Comparison of ENCODE assay signal across 18 mouse cellular contexts in genomic region chr9:66311458-66311857, GRCm38 (mm10). TPM values are rescaled to one million over a fixed set of nuclear protein-coding genes. Genes with fewer than 3 reads are reported as not detected.
A peak's percentile ranks its signal among the peaks of the same experiment; 100 is the strongest.
DNase-seq lines count a peak whose midpoint lies in the region; ATAC-seq and TF ChIP-seq lines count a peak whose summit lies in the region.
"Had no signal": no experiment of that assay in that cellular context is flagged by ENCODE, and none has a peak within 500 bp of the region (broad histone marks: within the 10 kb centered on the region; RNA-seq: fewer than 3 reads in every experiment).

No protein-coding gene starts in this region.

- no peak overlapping the region for H3K9ac ChIP-seq in heart, adult 2 months (ENCODE audit: low read depth, low read length)
- no peak overlapping the region for H3K9ac ChIP-seq in heart, embryonic 12.5 days
- H3K9ac ChIP-seq: forebrain, embryonic 12.5 days; heart, embryonic 15.5 days; hindbrain, embryonic 14.5 days; limb, embryonic 15.5 days had no signal

- TF ChIP-seq CTCF in heart, adult 2 months (IDR thresholded peaks at IDR 0.05): no peak
- no peak for TF ChIP-seq CTCF in layer of hippocampus, adult 2 months (conservative IDR thresholded peaks at IDR 0.05)
- no peak for TF ChIP-seq CTCF in small intestine, adult 2 months (IDR thresholded peaks at IDR 0.05; ENCODE audit: extremely low read depth, insufficient read length, insufficient replicate concordance, low read depth, low read length)

- H3K79me2 ChIP-seq in heart, adult 2 months (replicated peaks; ENCODE audit: control insufficient read depth, insufficient read depth, low read length): no peaks in the 10 kb centered on the region

- WGBS in heart, adult 2 months: 32% methylated on average over 3 of the region's 3 CpGs
- 34% methylated on average over 3 of the region's 3 CpGs for WGBS in heart, embryonic 12.5 days
- 21% methylated on average over 3 of the region's 3 CpGs for WGBS in small intestine, adult 2 months

- H3K36me3 ChIP-seq in heart, adult 2 months (ENCODE audit: control insufficient read depth, insufficient read depth, low read length): no peaks in the 10 kb centered on the region; the same call in 1 of the 2 replicates
- no peaks in the 10 kb centered on the region for H3K36me3 ChIP-seq in heart, embryonic 12.5 days
- H3K36me3 ChIP-seq in small intestine, adult 2 months (ENCODE audit: control insufficient read depth, insufficient read depth, low read length): no peaks in the 10 kb centered on the region
- H3K36me3 ChIP-seq: forebrain, embryonic 12.5 days; heart, embryonic 15.5 days; limb, embryonic 15.5 days had no signal

- DNase-seq in heart, adult 2 months: peak; percentile 44 to 53
- DNase-seq in layer of hippocampus, adult 2 months (ENCODE audit: low spot score in 2 of 2): no peak
- no peak for DNase-seq in layer of hippocampus, adult 18-20 months (ENCODE audit: low spot score in 2 of 2)
- peak; percentile 14 for DNase-seq in heart, postnatal 25 days (ENCODE audit: low spot score)
- DNase-seq in testis, postnatal 14 days (ENCODE audit: low spot score): no peak
- DNase-seq: cerebellum, adult 18-20 months; gastrocnemius, postnatal 14 days; retina, postnatal 1 day; right cerebral cortex, postnatal 4 days; thymus, postnatal 4 days had no signal

- H3K4me3 ChIP-seq in heart, adult 2 months: no peak overlapping the region
- H3K4me3 ChIP-seq in heart, embryonic 12.5 days: no peak overlapping the region
- no peak overlapping the region for H3K4me3 ChIP-seq in layer of hippocampus, adult 2 months
- H3K4me3 ChIP-seq in small intestine, adult 2 months (ENCODE audit: low read depth, low read length): no peak overlapping the region
- H3K4me3 ChIP-seq: forebrain, embryonic 12.5 days; heart, embryonic 15.5 days; limb, embryonic 15.5 days had no signal

- no peak for ATAC-seq in heart, embryonic 12.5 days (ENCODE audit: insufficient number of reproducible peaks, low FRiP score)
- ATAC-seq: intestine, embryonic 16.5 days; midbrain, embryonic 16.5 days had no signal

- H3K4me1 ChIP-seq in heart, adult 2 months (ENCODE audit: control insufficient read depth, insufficient read depth, low read length): peaks cover 3% of the 10 kb centered on the region; the same call in 1 of the 2 replicates
- no peaks in the 10 kb centered on the region for H3K4me1 ChIP-seq in heart, embryonic 12.5 days (replicated peaks)
- H3K4me1 ChIP-seq in small intestine, adult 2 months (ENCODE audit: control insufficient read depth, insufficient read depth, insufficient read length, low read length): peaks cover 5% of the 10 kb centered on the region; the same call in 1 of the 2 replicates
- H3K4me1 ChIP-seq: forebrain, embryonic 12.5 days; heart, embryonic 15.5 days; limb, embryonic 15.5 days had no signal

- TF ChIP-seq POLR2A in heart, adult 2 months (IDR thresholded peaks at IDR 0.05; ENCODE audit: insufficient read depth, low read depth, low read length): no peak
- TF ChIP-seq POLR2A in small intestine, adult 2 months (IDR thresholded peaks at IDR 0.05; ENCODE audit: low read depth, low read length): no peak

- no peak overlapping the region for H3K4me2 ChIP-seq in heart, embryonic 12.5 days
- H3K4me2 ChIP-seq: forebrain, embryonic 12.5 days; heart, embryonic 15.5 days; hindbrain, embryonic 14.5 days; limb, embryonic 15.5 days had no signal

- no peaks in the 10 kb centered on the region for H3K27me3 ChIP-seq in heart, adult 2 months (ENCODE audit: control insufficient read depth, insufficient read depth, low read length)
- no peaks in the 10 kb centered on the region for H3K27me3 ChIP-seq in heart, embryonic 12.5 days (replicated peaks)
- no peaks in the 10 kb centered on the region for H3K27me3 ChIP-seq in small intestine, adult 2 months (ENCODE audit: control insufficient read depth, insufficient read depth, low read length)
- H3K27me3 ChIP-seq: forebrain, embryonic 12.5 days; heart, embryonic 15.5 days; limb, embryonic 15.5 days had no signal

- no peaks in the 10 kb centered on the region for H3K9me3 ChIP-seq in heart, embryonic 12.5 days (replicated peaks)
- H3K9me3 ChIP-seq: forebrain, embryonic 12.5 days; heart, embryonic 15.5 days; limb, embryonic 15.5 days had no signal

- intact Hi-C loops in heart, adult 2 months (cut with DNase I): no loop called here
- intact Hi-C loops in heart, postnatal 25 days (cut with DNase I): no loop called here

- peak; percentile 95 for TF ChIP-seq EP300 in heart, adult 2 months (IDR thresholded peaks at IDR 0.05; ENCODE audit: insufficient read depth, low read depth, low read length)

- H3K27ac ChIP-seq in heart, adult 2 months: peak overlapping the region; percentile 70
- H3K27ac ChIP-seq in heart, embryonic 12.5 days (ENCODE audit: poor library complexity, severe bottlenecking): no peak overlapping the region
- peak overlapping the region; percentile 33; the same call in 1 of the 2 replicates for H3K27ac ChIP-seq in layer of hippocampus, adult 2 months
- 0 out of 2 replicates have a peak overlapping the region, but pooled peaks have one; percentile 36 for H3K27ac ChIP-seq in small intestine, adult 2 months (ENCODE audit: insufficient read depth, low read depth, low read length)
- H3K27ac ChIP-seq: forebrain, embryonic 12.5 days; heart, embryonic 15.5 days; hindbrain, embryonic 14.5 days; limb, embryonic 15.5 days had no signal

RNA-seq across cellular contexts. Expression of gene Herc1, which starts 38.8 kb away (rescaled TPM):
- 10 to 100 TPM; 31.4 to 35.4 TPM for total RNA-seq in heart, adult 2 months (2021)
- 11.0 and 18.7 TPM in 2 replicates for polyA plus RNA-seq in heart, adult 2 months (2012; rRNA removed)
- polyA plus RNA-seq in heart, embryonic 12.5 days (2016; fragmentation: Nextera tagmentation; extraction: Ambion mirVana): 26.5 TPM in 2 replicates
- 100 to 1,000 TPM; 108 to 119 TPM for total RNA-seq in layer of hippocampus, adult 2 months (2021)
- total RNA-seq in layer of hippocampus, adult 18-20 months (2021): 100 to 1,000 TPM; 100 to 109 TPM
- 10 to 100 TPM; 33.9 to 38.5 TPM for total RNA-seq in heart, postnatal 25 days (2021)
- polyA plus RNA-seq in small intestine, adult 2 months (2012; rRNA removed): 4.3 and 9.3 TPM in 2 replicates

Comparison
In these comparisons a context has a peak if more than half of its experiments do, and no peak if none do; other contexts are left out.
1. DNase-seq: peak in heart, adult 2 months (2 of 2) and heart, postnatal 25 days (single experiment); none in layer of hippocampus, adult 2 months (0 of 2), layer of hippocampus, adult 18-20 months (0 of 2) and testis, postnatal 14 days (single experiment).